Mouse (Mus musculus) retina, postnatal 1 day (tissue): ENCODE measurements at regions not wholly inside any gene's neighbourhood (a gene's known extent, or its start where the extent isn't known, plus 50 kb on each side); places are given as distances from the start of the nearest gene placed in this dataset.
A peak's percentile ranks its signal among the peaks of the same experiment; 100 is the strongest.

Experiments used
- DNase-seq: peaks from one replicate; pipeline ENCODE4 v3.0.0-alpha.2; 2012

- DNase-seq, result no peak
Observed at GRCm38 (mm10) chr16:9115548-9115947, 285.6 kb downstream of the 1810013L24Rik start.

- DNase-seq, result no peak
Observed at GRCm38 (mm10) chr16:9121581-9121980, 291.7 kb downstream of the 1810013L24Rik start.

GRCm38 (mm10) chr16:9132113-9132512 lies 302.2 kb downstream of the 1810013L24Rik start:
- DNase-seq, result no peak

GRCm38 (mm10) chr16:9132778-9133177 lies 302.9 kb downstream of the 1810013L24Rik start:
- DNase-seq, result no peak

- no peak for DNase-seq
Observed at GRCm38 (mm10) chr16:9135377-9135776, 305.5 kb downstream of the 1810013L24Rik start.

GRCm38 (mm10) chr16:9138552-9139224 lies 308.8 kb downstream of the 1810013L24Rik start:
- no peak for DNase-seq

- no peak for DNase-seq
Observed at GRCm38 (mm10) chr16:9139405-9139804, 309.5 kb downstream of the 1810013L24Rik start.

- no peak for DNase-seq
Observed at GRCm38 (mm10) chr16:9149209-9150135, 319.6 kb downstream of the 1810013L24Rik start.

GRCm38 (mm10) chr16:9151936-9152335 lies 322.0 kb downstream of the 1810013L24Rik start:
- no peak for DNase-seq

GRCm38 (mm10) chr16:9153501-9153900 lies 323.6 kb downstream of the 1810013L24Rik start:
- DNase-seq, result no peak

GRCm38 (mm10) chr16:9165763-9166310 lies 335.9 kb downstream of the 1810013L24Rik start:
- DNase-seq, result no peak

- no peak for DNase-seq
Observed at GRCm38 (mm10) chr16:9176402-9176801, 346.5 kb downstream of the 1810013L24Rik start.

GRCm38 (mm10) chr16:9195821-9196220 lies 365.9 kb downstream of the 1810013L24Rik start:
- no peak for DNase-seq

- DNase-seq, result no peak
Observed at GRCm38 (mm10) chr16:9198903-9199532, 369.1 kb downstream of the 1810013L24Rik start.

GRCm38 (mm10) chr16:9208602-9209001 lies 378.7 kb downstream of the 1810013L24Rik start:
- no peak for DNase-seq

GRCm38 (mm10) chr16:9211485-9211884 lies 381.6 kb downstream of the 1810013L24Rik start:
- DNase-seq, result no peak

GRCm38 (mm10) chr16:9215131-9215530 lies 385.2 kb downstream of the 1810013L24Rik start:
- DNase-seq, result no peak

- DNase-seq, result no peak
Observed at GRCm38 (mm10) chr16:9217361-9217760, 387.5 kb downstream of the 1810013L24Rik start.

GRCm38 (mm10) chr16:9230178-9230577 lies 400.3 kb downstream of the 1810013L24Rik start:
- DNase-seq, result no peak

GRCm38 (mm10) chr16:9242099-9242498 lies 412.2 kb downstream of the 1810013L24Rik start:
- no peak for DNase-seq

- peak; percentile 32 for DNase-seq
Observed at GRCm38 (mm10) chr16:9247198-9247597, 417.3 kb downstream of the 1810013L24Rik start.

- no peak for DNase-seq
Observed at GRCm38 (mm10) chr16:9253054-9253453, 423.2 kb downstream of the 1810013L24Rik start.

GRCm38 (mm10) chr16:9255351-9255750 lies 425.5 kb downstream of the 1810013L24Rik start:
- no peak for DNase-seq
